Mouse (Mus musculus) G1E (cell line): ENCODE data around the gene Gm28308.

Experiments
- CTCF ChIP-seq: IDR thresholded peaks from 2 replicates; pipeline ENCODE4 v1.5.1; 2012; ENCODE audit warnings: low read depth, low read length, inconsistent platforms, mixed read lengths
- GATA1 ChIP-seq: IDR thresholded peaks from 2 replicates; pipeline ENCODE4 v1.6.1; 2012; ENCODE audit warnings: borderline replicate concordance, low read length, inconsistent platforms, mixed read lengths
- GATA2 ChIP-seq: IDR thresholded peaks from 2 replicates; pipeline ENCODE4 v1.6.1; 2012; ENCODE audit warnings: low read depth, low read length, inconsistent platforms, borderline replicate concordance
- POLR2AphosphoS5 ChIP-seq: IDR thresholded peaks from 2 replicates; pipeline ENCODE4 v1.6.1; 2012; ENCODE audit warnings: low read depth, low read length, inconsistent platforms; ENCODE audit not compliant: insufficient replicate concordance
- TAL1 ChIP-seq: conservative IDR thresholded peaks from 2 replicates; pipeline ENCODE4 v1.6.1; 2012; ENCODE audit warnings: low read depth, low read length, inconsistent platforms, mixed read lengths

DNA sequence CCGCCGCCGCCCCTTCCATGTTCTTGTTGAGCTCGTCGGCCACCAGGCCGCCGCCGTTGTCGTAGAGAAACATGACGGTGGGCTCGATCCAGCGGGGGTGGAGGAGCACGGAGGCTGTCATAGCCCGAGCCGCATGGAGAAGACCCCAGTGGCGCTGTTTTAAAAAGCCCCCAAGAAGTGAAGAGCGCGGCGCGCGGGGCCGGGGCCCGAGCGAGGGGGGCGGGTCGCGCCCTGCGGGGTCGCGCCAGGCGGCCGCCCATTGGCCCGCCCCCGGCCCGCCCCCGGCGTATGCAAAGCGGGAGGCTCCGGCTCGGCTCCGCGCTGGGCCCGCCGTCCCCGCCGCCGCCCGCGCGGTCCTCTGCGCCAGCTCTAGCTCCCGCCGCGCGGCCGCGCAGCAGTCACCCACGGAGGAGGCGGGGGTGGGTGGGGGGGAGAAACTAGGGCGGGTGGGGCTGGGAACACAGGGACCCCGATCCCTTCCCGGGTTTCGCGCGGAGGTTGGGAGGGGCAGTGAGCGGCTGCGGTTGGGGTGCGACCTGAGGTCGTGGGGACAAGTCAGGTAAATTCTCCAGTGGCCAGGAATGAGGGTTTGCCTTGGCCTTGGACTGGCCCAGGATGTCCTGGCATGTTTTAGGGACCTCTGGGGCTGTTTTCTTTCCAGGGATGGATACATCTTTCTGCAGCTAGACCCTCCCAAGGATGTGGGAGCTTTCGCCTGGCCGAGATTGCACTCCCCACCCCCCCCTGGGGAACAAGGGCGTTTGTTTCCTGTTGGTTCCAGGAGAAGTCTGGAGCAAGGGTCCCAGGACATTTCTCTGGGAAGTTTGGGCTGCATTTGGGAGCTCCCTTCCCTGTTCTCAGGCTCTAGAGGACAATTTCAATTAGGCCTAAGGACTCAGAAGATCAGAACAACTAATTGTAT is 47.8 kb upstream of the Gm28308 start, which contains the start of gene Hoxa13:
- TF ChIP-seq CTCF (no peak), GATA2 (no peak), TAL1 (no peak), GATA1 (no peak), POLR2AphosphoS5 (no peak)
